Mouse (Mus musculus): ENCODE results near the gene Hif1an. TPM values are rescaled to one million over a fixed set of nuclear protein-coding genes. Genes with fewer than 3 reads are reported as not detected.

Hif1an gene
- polyA plus RNA-seq (2014; fragmentation: Illumina TruSeq; extraction: RNeasy Lipid Tissue Mini Kit (QIAGEN cat#74804); ENCODE audit: low read depth, low replicate concordance): 19.0 TPM

GRCm38 (mm10) chr19:44562652-44563206, at the start of gene Hif1an:
Gene Hif1an, plus strand, starts transcription at chr19:44562850.

GRCm38 (mm10) chr19:44545321-44546041, 17.2 kb upstream of the Hif1an start, which contains the start of gene Sec31b:
Gene Sec31b, minus strand, starts transcription at chr19:44545864.

GRCm38 (mm10) chr19:44552731-44553130, 9.9 kb upstream of the Hif1an start, which contains the start of gene Gm20538:
Gene Gm20538, minus strand, starts transcription at chr19:44552831.

GRCm38 (mm10) chr19:44554861-44555590, 7.6 kb upstream of the Hif1an start, which contains the start of gene Ndufb8:
Gene Ndufb8, minus strand, starts transcription at chr19:44555440.

Other genes starting within 250 kb of the Hif1an start
- gene Scd4, start 229.8 kb upstream of the Hif1an start, polyA plus RNA-seq (2014; fragmentation: Illumina TruSeq; extraction: RNeasy Lipid Tissue Mini Kit (QIAGEN cat#74804); ENCODE audit: low read depth, low replicate concordance): 0.83 TPM
- gene Scd1, start 155.0 kb upstream of the Hif1an start, polyA plus RNA-seq (2014; fragmentation: Illumina TruSeq; extraction: RNeasy Lipid Tissue Mini Kit (QIAGEN cat#74804); ENCODE audit: low read depth, low replicate concordance): 3,372 TPM
- gene Wnt8b, start 69.4 kb upstream of the Hif1an start, polyA plus RNA-seq (2014; fragmentation: Illumina TruSeq; extraction: RNeasy Lipid Tissue Mini Kit (QIAGEN cat#74804); ENCODE audit: low read depth, low replicate concordance): 0.22 TPM
- 5.5 TPM for gene Sec31b, start 17.0 kb upstream of the Hif1an start, polyA plus RNA-seq (2014; fragmentation: Illumina TruSeq; extraction: RNeasy Lipid Tissue Mini Kit (QIAGEN cat#74804); ENCODE audit: low read depth, low replicate concordance)
- not detected for gene Gm20538, start 10.0 kb upstream of the Hif1an start, polyA plus RNA-seq (2014; fragmentation: Illumina TruSeq; extraction: RNeasy Lipid Tissue Mini Kit (QIAGEN cat#74804); ENCODE audit: low read depth, low replicate concordance)
- gene Ndufb8, start 7.4 kb upstream of the Hif1an start, polyA plus RNA-seq (2014; fragmentation: Illumina TruSeq; extraction: RNeasy Lipid Tissue Mini Kit (QIAGEN cat#74804); ENCODE audit: low read depth, low replicate concordance): 305 TPM
- gene Pax2, start 193.2 kb downstream of the Hif1an start, polyA plus RNA-seq (2014; fragmentation: Illumina TruSeq; extraction: RNeasy Lipid Tissue Mini Kit (QIAGEN cat#74804); ENCODE audit: low read depth, low replicate concordance): 29.0 TPM

Data from adipose tissue, adult 10 weeks (tissue).